Mouse (Mus musculus) megakaryocyte, embryonic 14.5 days (primary cell): Measurements from ENCODE around the gene Chst8. TPM values are rescaled to one million over a fixed set of nuclear protein-coding genes. Genes with fewer than 3 reads are reported as not detected.

Source experiments
- H3K27me3 ChIP-seq: replicated peaks from 2 replicates; pipeline ENCODE3; 2012; ENCODE audit warnings: inconsistent platforms
- H3K36me3 ChIP-seq: replicated peaks from 2 replicates; pipeline ENCODE3; 2012; ENCODE audit warnings: low read length, inconsistent platforms, mixed read lengths
- H3K4me1 ChIP-seq: 2 replicates; pipeline ENCODE4 v1.6.1; 2012; ENCODE audit warnings: inconsistent platforms
- H3K4me3 ChIP-seq: replicated peaks from 2 replicates; pipeline ENCODE3; 2012; ENCODE audit warnings: moderate library complexity, mild to moderate bottlenecking, inconsistent platforms
- H3K9me3 ChIP-seq: 2 replicates; pipeline ENCODE4 v1.6.1; 2012; ENCODE audit warnings: inconsistent platforms
- FLI1 ChIP-seq: IDR thresholded peaks from 2 replicates; pipeline ENCODE4 v1.6.1; 2012; ENCODE audit warnings: low read length, inconsistent platforms, mixed read lengths
- GATA1 ChIP-seq: IDR thresholded peaks from 3 replicates; pipeline ENCODE4 v1.6.1; 2012; ENCODE audit warnings: mixed read lengths, low read length, inconsistent platforms, borderline replicate concordance
- polyA plus RNA-seq: library from polyadenylated mRNA; stranded (reverse); fragments of >175 nt; gene quantifications from 2 replicates; pipeline ENCODE4 v1.2.3, GENCODE M21; 2012; ENCODE audit warnings: low replicate concordance; ENCODE audit not compliant: insufficient read depth

Chst8 gene
- polyA plus RNA-seq, 1 experiment = 0.13 TPM

DNA sequence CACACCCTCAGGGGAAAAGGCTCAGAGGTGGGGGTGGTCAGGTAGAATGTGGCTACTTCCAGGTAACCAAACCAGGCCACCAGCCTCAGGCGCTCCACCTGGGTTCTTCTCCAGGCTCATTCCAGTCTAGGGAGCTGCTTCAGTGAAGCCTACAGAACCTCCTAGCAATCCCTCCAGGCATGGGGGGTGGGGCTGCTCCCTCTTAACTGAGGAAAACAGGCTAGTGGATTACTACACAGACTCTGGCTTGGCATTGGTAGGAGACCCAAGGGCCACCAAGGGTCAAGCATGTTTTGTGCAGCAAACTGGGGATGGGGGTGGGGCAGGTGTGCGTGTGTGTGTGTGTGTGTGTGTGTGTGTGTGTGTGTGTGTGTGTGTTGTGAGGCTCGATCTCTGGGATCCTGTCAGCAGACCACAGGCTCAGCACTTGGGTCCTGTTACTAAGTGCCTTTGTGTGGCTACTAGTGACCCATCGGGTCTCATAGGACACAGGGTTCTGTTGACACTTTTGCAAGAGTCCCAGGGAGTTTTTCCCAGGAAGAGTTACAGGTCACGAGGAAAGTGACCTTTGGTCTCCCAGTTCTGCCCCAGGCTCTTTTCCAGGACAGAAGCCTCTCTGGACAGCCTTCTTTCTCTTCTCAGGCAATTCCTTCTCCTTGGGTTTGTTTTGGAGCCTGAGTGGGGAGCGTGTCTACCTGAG is 153.0 kb downstream of the Chst8 start:
- Histone ChIP-seq H3K27me3 (peaks cover 54% of the 10 kb centered on the region), H3K4me3 (no peak overlapping the region), H3K36me3 (no peaks in the 10 kb centered on the region), H3K9me3 (no peaks in the 10 kb centered on the region), H3K4me1 (peaks cover 12% of the 10 kb centered on the region)
- TF ChIP-seq GATA1 = no peak
- TF ChIP-seq FLI1 = no peak

DNA sequence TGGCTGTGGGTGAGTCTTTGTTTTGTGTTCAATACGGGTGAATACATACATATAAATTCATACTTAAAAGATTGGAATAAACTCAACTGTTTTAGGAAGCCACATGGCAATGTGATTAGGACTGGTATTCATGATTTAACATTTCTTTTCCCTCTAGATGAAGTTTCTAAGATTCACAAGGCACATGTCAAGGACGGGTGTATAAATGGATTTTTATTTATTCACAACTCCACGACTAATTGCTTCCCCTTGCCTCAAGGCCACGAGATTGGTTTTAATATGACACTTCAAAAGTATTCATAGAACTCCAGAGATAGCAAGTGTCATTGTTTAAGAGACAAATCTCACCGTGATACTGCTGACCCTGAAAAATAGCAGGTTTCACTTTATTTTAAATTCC is 155.9 kb downstream of the Chst8 start, which contains the start of gene Kctd15:
Gene Kctd15 (minus strand): TSS at position 101 of the 400 bp plus-strand sequence.
- peaks cover 75% of the 10 kb centered on the region for H3K27me3 ChIP-seq
- no peaks in the 10 kb centered on the region for H3K9me3 ChIP-seq
- H3K4me3 ChIP-seq = peak within 1 kb of the TSS; percentile 92
- no peaks in the 10 kb centered on the region for H3K36me3 ChIP-seq
- peaks cover 22% of the 10 kb centered on the region for H3K4me1 ChIP-seq
- TF ChIP-seq FLI1 (no peak), GATA1 (no peak)

DNA sequence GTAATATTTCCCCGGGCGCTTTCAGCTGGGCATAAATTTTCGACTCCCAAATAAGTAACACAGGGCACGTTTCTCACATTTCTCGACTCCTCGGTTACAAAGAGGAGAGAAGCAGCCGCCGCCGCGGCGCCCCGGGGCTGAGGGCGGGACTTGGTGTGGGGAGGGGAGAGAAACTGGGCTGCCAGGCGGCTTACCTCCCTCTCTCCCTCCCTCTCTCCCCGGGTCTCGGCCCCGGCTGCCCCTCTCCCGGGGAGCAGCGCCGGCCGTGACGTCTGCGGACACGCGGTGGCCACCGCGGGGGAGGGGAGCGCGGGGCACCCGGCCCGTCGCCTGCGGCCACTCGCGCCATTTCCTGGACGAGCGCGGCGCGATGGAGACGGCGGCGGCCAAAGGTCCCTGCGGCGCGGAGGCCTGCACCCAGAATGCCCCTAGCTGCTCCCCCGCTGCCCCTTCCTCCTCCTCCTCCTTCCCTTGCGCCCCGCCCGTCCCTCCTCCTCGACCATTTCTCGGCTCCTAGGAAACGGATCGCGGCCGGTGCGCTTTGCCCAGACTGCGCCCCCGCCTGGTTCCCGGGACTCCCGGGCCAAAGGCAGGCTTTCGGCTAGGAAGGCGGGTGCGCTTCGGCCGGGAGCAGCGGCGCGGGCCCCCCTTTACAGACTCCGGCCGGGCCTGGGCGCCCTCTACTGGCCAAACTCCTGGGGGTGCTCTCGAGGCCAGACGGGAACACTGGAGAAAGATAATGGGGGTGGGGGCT is 157.2 kb downstream of the Chst8 start:
- Histone ChIP-seq H3K4me3 (peak overlapping the region; percentile 92), H3K4me1 (peaks cover 22% of the 10 kb centered on the region), H3K36me3 (no peaks in the 10 kb centered on the region), H3K27me3 (peaks cover 81% of the 10 kb centered on the region), H3K9me3 (no peaks in the 10 kb centered on the region)
- TF ChIP-seq FLI1 = no peak
- no peak for TF ChIP-seq GATA1

DNA sequence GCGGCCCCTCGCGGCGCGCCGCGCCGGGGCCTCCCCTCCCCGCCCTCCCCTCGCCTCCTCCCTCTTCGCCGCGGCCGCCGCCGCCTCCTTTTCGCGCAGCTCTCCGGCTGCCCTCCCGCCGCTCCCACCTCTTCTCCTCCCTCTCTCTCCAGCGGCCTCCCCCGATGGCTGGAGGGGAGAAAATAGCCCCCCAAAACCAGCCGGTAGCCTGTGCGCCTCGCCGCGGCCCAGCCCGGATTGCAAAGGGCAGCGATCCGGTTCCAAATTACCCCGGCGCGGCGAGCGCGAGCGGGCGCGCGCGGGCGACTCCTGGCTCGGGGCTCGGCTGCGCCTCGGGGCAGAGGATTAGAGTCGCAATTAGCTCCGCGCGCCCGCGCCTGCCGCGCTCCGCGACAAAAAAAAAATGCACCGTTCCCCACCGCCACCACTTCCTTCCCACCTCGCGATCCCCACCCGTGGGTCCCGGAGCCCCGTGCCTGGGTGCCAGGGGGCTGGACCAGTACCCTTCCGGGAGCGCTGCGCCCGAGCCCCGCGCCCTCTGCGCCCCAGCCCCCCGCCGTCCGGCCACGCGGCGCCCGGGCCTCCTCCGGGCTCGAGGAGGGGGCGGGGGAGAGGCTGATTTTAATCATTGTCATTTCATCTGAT is 157.9 kb downstream of the Chst8 start:
- Histone ChIP-seq H3K36me3 (no peaks in the 10 kb centered on the region), H3K4me3 (peak overlapping the region; percentile 92), H3K9me3 (no peaks in the 10 kb centered on the region), H3K4me1 (peaks cover 22% of the 10 kb centered on the region), H3K27me3 (peaks cover 80% of the 10 kb centered on the region)
- TF ChIP-seq GATA1 (no peak), FLI1 (no peak)

DNA sequence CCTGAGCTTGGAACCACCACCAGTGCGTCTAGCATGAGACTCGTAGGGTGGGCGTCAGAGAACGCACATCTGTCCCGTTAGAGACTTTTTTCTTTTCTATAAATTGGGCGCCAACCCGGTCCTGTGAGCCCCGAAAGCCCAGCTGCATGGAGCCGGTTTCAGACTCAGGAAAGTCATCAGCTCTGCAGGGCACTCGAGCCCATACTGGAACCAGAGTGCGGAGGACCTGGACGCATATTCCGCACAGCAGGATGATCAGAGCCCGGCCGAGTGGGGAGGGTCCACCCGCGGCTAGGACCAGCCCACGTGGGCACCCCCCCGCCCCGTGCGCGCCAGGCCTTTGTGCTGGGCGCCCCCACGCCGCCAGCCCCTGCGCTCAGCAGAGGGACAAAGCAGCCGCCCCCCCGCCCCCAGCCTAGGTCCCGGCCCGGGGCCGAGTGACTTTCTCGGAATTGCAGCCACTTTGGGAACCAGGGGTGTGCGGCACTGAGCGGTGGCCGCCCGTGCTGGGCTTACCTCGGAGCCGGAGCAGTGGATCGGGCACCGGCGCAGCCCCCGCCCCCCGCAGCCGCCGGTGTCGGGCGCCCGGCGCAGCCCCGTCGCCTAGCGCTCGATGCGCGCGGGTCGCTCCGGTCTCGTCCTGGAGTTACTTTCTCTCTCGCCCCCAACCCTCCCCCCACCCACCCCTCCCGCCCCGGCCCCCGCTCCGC is 158.6 kb downstream of the Chst8 start:
- peak overlapping the region; percentile 75 for H3K4me3 ChIP-seq
- peaks cover 5% of the 10 kb centered on the region for H3K9me3 ChIP-seq
- H3K4me1 ChIP-seq = peaks cover 22% of the 10 kb centered on the region
- TF ChIP-seq FLI1 (no peak), GATA1 (no peak)
- H3K36me3 ChIP-seq = no peaks in the 10 kb centered on the region
- peaks cover 81% of the 10 kb centered on the region for H3K27me3 ChIP-seq

DNA sequence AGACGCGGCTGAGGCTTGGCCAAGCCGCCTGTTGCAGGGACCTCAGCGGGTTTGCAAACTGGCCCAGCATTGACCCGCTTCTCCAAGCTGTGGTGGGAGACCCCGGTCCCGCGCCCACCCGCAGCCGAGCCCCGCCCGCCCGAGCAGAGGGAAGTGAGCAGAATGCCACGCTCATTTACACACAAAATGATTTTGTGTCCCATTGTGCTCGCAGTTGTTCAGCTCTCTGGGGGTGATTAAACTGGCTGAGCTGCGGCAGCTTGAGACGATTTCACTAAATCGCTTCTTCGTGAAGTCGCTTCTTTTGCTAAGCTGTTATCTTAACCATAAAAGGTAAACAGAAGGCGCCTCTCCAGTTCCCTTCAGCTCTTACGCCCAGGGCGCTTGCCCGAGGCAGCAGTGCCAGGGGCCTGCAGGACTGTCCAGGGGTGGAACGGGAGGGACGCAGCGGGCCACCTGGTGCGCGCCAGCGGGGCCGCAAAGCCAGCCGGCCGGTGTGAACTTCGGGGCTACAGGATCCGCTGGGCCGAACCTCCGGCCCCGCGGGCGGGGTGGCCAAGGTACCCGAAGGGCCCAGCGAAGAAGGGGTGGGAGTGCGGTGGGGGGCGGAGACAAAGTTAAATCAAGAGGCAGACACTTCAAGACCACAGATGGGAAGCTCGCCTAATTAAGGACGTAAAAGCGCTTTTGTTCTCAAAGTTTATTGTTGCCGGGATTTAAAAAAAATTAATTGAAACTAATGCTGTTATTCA is 159.6 kb downstream of the Chst8 start:
- Histone ChIP-seq H3K4me1 (peaks cover 22% of the 10 kb centered on the region), H3K9me3 (peaks cover 14% of the 10 kb centered on the region), H3K4me3 (no peak overlapping the region), H3K36me3 (no peaks in the 10 kb centered on the region), H3K27me3 (peaks cover 79% of the 10 kb centered on the region)
- no peak for TF ChIP-seq FLI1
- TF ChIP-seq GATA1 = no peak

DNA sequence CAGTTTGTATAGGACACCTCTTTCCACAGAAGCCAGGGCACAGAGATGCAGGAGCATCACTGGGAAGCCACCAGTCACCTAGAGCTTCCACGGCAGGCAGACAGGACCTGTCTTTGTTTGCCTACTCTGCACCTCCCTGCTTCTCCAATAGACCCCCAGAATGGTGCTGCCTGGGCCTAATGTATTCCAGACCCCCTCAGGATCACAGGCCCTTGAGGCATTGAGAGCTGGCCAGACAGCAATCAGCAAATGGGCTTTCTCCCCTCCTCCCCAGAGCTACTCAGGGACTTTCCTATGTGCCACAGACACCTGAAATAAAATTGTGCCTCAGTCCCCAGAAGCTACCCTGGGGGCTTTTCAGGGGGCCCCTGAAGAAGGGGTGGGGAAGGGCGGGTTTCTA is 161.1 kb downstream of the Chst8 start:
- Histone ChIP-seq H3K27me3 (peaks cover 66% of the 10 kb centered on the region), H3K36me3 (no peaks in the 10 kb centered on the region), H3K4me1 (peaks cover 22% of the 10 kb centered on the region), H3K4me3 (no peak overlapping the region), H3K9me3 (peaks cover 23% of the 10 kb centered on the region)
- TF ChIP-seq FLI1 (no peak), GATA1 (no peak)

DNA sequence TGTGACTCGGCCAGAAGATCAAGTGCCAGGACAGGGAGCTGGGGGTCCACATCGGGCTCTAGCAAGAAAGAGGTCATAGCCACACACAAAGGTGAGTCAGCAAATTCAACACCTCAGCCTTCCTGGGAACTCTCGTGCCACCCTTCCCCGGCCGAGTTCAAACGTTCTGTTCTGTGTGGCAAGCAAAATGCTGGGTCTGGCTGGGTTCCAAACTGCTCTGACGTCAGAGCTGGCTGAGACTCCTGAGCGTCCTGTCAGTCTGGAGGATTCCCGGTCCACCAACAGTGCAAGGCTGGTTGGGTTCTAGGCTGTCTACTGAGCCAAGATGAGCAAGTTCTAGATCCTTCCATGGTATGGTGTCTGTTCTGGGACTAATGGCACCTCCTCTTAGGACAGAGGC is 165.5 kb downstream of the Chst8 start:
- no peak for TF ChIP-seq FLI1
- no peak for TF ChIP-seq GATA1
- H3K4me1 ChIP-seq = no peaks in the 10 kb centered on the region
- H3K36me3 ChIP-seq = no peaks in the 10 kb centered on the region
- H3K27me3 ChIP-seq = peaks cover 24% of the 10 kb centered on the region
- H3K9me3 ChIP-seq = peaks cover 23% of the 10 kb centered on the region
- no peak overlapping the region for H3K4me3 ChIP-seq
